In the genomic region with DNA sequence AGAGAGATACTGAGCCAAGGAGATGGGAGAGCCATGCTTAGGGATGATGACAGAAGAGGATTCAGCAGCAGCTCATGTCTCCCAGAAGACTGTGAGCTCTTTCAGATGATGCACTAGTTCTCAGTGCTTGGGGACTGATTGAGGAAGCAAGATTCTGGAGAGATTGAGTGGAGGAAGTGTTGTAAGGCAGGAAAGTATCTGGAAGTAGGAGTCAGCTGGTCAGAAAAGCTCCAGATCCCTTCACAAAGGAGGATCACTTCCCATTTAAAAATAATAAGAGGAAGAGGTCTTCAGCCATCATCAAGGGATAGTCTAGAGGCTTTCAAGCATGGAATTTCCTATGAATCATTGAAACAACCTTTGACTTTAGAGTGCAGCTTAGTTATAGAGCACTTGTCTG, we compare ENCODE assay signal across 28 mouse cellular contexts.
"Had no signal": no experiment of that assay in that cellular context is flagged by ENCODE, and none has a peak within 500 bp of the region (broad histone marks: within the 10 kb centered on the region; RNA-seq: fewer than 3 reads in every experiment).

No protein-coding gene starts in this region.

- H3K4me3 ChIP-seq: gastrocnemius, adult 2 months; heart, adult 2 months; heart, embryonic 13.5 days; heart, embryonic 15.5 days; hindbrain, embryonic 10.5 days; hindbrain, embryonic 13.5 days; hindbrain, embryonic 15.5 days; kidney, embryonic 15.5 days; limb, embryonic 10.5 days; limb, embryonic 12.5 days; liver, embryonic 13.5 days; liver, embryonic 15.5 days had no signal

- H3K27ac ChIP-seq: gastrocnemius, adult 2 months; heart, adult 2 months; heart, embryonic 13.5 days; heart, embryonic 15.5 days; hindbrain, embryonic 10.5 days; hindbrain, embryonic 13.5 days; hindbrain, embryonic 15.5 days; hindbrain, postnatal 0 days; kidney, embryonic 15.5 days; kidney, postnatal 0 days; limb, embryonic 10.5 days; limb, embryonic 12.5 days; liver, embryonic 13.5 days; liver, embryonic 15.5 days had no signal

- H3K9me3 ChIP-seq: heart, embryonic 13.5 days; heart, embryonic 15.5 days; hindbrain, embryonic 10.5 days; hindbrain, embryonic 13.5 days; hindbrain, embryonic 15.5 days; kidney, embryonic 15.5 days; limb, embryonic 10.5 days; limb, embryonic 12.5 days; liver, embryonic 13.5 days; liver, embryonic 15.5 days had no signal

- H3K27me3 ChIP-seq: heart, embryonic 13.5 days; heart, embryonic 15.5 days; hindbrain, embryonic 13.5 days; hindbrain, embryonic 15.5 days; kidney, embryonic 15.5 days; limb, embryonic 12.5 days; liver, embryonic 13.5 days; liver, embryonic 15.5 days had no signal

- H3K4me1 ChIP-seq: heart, embryonic 13.5 days; heart, embryonic 15.5 days; hindbrain, embryonic 10.5 days; hindbrain, embryonic 13.5 days; hindbrain, embryonic 15.5 days; kidney, embryonic 15.5 days; limb, embryonic 10.5 days; limb, embryonic 12.5 days; liver, embryonic 13.5 days; liver, embryonic 15.5 days had no signal

- DNase-seq: gastrocnemius, adult 2 months; gastrocnemius, postnatal 10 days; gastrocnemius, postnatal 25 days; heart, adult 2 months; heart, postnatal 4 days; kidney, adult 11 months; kidney, adult 2 months; kidney, adult 9 months; kidney, postnatal 14 days; kidney, postnatal 36 days; layer of hippocampus, adult 9-11 months; layer of hippocampus, postnatal 36 days; liver; liver, embryonic 13.5 days had no signal

- ATAC-seq: hindbrain, postnatal 0 days; intestine, embryonic 16.5 days had no signal

- H3K4me2 ChIP-seq: heart, embryonic 11.5 days; heart, embryonic 13.5 days; heart, embryonic 15.5 days; hindbrain, embryonic 13.5 days; hindbrain, embryonic 15.5 days; kidney, embryonic 15.5 days; limb, embryonic 12.5 days; liver, embryonic 11.5 days; liver, embryonic 13.5 days; liver, embryonic 15.5 days had no signal

- H3K36me3 ChIP-seq: heart, embryonic 13.5 days; heart, embryonic 15.5 days; hindbrain, embryonic 10.5 days; hindbrain, embryonic 13.5 days; hindbrain, embryonic 15.5 days; kidney, embryonic 15.5 days; limb, embryonic 10.5 days; limb, embryonic 12.5 days; liver, embryonic 13.5 days; liver, embryonic 15.5 days had no signal

- H3K9ac ChIP-seq: heart, embryonic 13.5 days; heart, embryonic 15.5 days; hindbrain, embryonic 13.5 days; hindbrain, embryonic 15.5 days; kidney, embryonic 15.5 days; limb, embryonic 12.5 days; liver, embryonic 13.5 days; liver, embryonic 15.5 days had no signal
